Mouse (Mus musculus): ENCODE results near the gene Creld2.

The Creld2 gene

GRCm38 (mm10) chr15:88854969-88855830, 35.8 kb downstream of the Creld2 start:
- DNase-seq, result no peak

GRCm38 (mm10) chr15:88855896-88856417, 36.5 kb downstream of the Creld2 start:
- no peak for DNase-seq

DNA sequence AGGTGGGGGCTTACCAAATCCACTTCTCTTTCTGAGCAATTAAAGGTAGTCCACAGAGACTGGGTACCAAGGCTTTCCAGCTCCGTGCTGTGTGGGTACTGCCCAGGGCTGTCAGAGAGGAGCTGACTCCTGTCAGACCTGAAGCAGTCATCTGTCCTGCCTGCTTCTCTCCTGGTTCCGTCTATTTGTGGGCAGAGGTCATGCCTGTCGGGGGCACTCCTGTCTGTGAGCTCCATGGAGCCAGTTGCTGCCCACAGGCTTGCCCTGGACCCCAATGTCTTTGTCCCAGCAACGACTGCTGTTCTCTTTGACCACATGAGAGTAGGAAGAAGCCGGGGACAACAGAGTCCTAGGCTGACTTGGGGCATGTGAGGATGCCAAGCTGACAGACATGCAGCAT, 37.2 kb downstream of the Creld2 start:
- no peak for DNase-seq

- DNase-seq, result no peak
Observed at GRCm38 (mm10) chr15:88857361-88857760, 37.9 kb downstream of the Creld2 start.

- peak; percentile 84 for DNase-seq
Observed at GRCm38 (mm10) chr15:88858141-88858541, 38.7 kb downstream of the Creld2 start.

DNA sequence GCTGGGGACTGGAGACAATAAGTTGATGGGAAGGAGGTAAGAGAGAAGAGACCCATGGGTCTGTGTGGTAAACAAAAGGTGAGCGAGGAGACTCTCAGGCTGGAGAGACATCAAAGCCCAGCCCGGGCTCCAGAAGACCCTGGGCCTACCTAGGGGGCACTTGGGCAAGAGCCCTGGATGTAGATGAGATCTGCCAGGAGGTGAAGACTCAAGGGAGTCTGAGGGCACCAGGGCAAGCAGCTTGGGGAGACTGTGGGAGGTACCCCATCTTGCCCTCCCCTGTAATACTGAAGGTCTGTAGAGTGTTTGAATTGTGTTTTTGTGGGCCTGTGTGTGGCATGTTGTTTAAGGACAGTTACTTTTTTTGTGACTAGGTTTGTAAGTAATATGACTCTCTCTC, 39.3 kb downstream of the Creld2 start:
- no peak for DNase-seq

DNA sequence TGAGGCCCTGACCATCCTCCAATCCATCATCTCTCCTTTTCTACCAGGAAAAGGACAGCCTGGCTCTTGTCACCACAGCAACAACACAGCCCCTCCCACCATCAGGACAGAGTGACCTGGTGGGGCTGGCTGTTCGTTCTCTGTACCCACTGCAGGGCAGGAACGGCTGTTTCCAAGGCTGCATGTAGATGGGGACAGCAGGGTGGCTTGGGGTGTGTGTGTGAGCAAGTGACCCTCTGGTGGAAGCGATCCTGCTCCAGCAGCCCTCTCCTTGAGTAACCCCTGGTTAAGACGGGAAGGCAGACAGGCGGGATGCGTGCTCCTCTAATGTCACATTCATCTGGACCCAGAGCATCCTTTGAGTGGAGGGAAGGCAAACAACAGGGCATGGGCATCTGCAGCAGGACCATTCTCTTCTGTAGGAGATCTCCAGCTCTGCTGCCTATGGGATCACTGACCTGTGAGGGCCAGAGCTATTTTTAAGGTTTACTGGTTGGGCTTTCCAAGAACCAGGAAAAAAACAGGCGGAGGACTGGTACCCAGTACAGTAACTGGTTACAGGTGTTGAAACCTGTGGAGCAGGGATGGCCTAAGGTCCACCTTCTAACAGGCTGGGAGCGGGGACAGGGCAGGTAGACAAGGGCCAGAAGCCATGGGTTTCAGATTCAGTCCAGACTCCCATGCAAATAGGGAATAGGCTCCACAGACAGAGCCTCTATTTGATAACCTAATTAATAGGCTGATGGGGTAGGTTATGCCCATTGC, 39.9 kb downstream of the Creld2 start:
- no peak for DNase-seq

GRCm38 (mm10) chr15:88860781-88861180, 41.3 kb downstream of the Creld2 start:
- DNase-seq, result peak; percentile 71

- DNase-seq, result peak; percentile 98
Observed at GRCm38 (mm10) chr15:88861772-88862622, 42.6 kb downstream of the Creld2 start, which contains the start of gene Pim3. Pim3 (plus strand) TSS chr15:88862186.

DNA sequence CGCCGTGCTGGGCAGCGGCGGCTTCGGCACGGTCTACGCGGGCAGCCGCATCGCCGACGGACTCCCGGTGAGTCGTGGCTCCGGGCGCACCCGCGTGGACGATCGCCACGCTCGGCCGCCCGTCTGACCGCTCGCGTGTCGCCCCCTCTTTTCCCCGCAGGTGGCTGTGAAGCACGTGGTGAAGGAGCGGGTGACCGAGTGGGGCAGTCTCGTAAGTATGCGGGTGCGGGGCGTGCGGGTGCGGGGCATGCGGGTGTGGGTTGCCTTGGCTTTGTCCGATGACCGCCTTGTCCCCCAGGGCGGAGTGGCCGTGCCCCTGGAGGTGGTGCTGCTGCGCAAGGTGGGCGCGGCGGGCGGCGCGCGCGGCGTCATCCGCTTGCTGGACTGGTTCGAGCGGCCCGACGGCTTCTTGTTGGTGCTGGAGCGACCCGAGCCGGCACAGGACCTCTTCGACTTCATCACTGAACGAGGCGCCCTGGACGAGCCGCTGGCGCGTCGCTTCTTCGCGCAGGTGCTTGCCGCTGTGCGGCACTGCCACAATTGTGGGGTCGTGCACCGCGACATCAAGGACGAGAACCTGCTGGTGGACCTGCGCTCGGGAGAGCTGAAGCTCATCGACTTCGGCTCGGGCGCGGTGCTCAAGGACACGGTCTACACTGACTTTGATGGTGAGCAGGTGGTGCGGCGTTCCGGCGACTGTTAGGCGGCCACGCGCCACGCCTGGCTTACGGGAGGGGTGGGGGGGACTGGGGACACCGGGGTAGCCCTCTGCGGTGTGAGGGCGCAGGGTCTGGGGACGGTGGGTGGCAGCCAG, 43.6 kb downstream of the Creld2 start:
- peak; percentile 79 for DNase-seq

GRCm38 (mm10) chr15:88863695-88864231, 44.3 kb downstream of the Creld2 start:
- DNase-seq, result peak; percentile 91

DNA sequence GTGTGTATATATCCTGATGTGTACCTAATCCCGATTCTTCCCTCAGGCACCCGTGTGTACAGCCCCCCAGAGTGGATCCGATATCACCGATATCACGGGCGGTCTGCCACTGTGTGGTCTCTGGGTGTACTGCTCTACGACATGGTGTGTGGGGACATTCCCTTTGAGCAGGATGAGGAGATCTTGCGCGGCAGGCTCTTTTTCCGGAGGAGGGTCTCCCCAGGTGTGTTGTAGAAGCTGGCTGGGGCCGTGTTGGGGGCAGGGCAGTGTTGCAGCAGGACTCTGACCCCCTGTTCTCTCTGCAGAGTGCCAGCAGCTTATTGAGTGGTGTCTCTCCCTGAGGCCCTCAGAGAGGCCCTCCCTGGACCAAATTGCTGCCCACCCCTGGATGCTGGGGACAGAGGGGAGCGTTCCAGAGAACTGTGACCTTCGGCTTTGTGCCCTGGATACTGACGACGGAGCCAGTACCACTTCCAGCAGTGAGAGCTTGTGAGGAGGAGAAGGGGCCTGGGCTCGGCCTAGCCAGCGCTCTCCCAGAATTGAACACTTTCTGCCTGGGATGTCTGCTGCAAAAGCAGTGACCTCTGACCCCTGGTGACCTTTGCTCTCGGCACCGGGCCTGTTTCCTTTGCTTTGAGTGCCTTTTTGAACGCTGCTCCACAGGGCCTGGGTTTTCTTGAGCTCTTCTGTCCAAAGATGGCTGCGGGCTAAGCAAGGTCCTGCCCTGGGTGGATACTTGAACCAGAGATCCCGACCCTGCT, 45.0 kb downstream of the Creld2 start:
- peak; percentile 79 for DNase-seq

DNA sequence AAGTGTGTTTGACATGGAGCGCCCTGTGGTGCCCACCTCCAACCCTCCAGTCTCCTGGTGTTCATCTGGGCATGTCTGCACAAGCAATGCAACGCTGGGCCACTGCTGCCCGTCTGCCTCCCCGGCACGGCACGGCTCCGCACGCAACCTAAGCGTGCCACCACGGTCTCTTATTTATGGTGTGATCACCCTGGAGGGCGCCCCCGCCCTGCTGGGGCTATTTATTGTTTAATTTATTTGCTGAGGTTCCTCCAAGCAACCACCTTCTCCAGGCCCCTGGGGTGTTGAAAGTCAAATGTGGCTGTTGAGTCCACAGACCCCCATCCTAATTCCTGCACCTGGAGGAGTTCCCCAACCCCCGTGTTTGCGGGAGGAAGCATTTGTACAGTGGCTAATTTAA, 45.6 kb downstream of the Creld2 start:
- no peak for DNase-seq

- peak; percentile 49 for DNase-seq
Observed at GRCm38 (mm10) chr15:88865888-88866695, 46.6 kb downstream of the Creld2 start.

DNA sequence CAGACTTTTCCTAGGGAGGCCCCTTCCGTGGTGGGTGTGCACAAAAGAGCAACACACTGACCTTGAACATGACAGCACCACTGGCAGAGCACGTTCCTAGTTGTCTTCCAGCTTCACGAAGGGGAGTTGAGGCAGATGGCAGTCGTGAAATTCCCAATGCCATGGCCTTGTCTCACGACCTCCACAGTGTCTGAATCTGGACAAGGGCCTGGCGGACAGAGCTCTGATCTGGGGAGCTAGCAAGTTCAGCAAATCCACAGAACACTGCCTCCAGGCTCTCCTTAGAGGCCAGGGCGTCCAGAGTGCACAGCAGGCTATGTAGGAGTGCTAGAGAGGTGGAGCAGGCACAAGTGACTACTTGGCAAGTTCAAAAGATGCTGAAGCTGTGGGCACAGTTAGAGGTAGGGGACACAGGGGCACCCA, 47.5 kb downstream of the Creld2 start:
- DNase-seq, result no peak

GRCm38 (mm10) chr15:88867368-88868023, 48.0 kb downstream of the Creld2 start:
- peak; percentile 55 for DNase-seq

DNA sequence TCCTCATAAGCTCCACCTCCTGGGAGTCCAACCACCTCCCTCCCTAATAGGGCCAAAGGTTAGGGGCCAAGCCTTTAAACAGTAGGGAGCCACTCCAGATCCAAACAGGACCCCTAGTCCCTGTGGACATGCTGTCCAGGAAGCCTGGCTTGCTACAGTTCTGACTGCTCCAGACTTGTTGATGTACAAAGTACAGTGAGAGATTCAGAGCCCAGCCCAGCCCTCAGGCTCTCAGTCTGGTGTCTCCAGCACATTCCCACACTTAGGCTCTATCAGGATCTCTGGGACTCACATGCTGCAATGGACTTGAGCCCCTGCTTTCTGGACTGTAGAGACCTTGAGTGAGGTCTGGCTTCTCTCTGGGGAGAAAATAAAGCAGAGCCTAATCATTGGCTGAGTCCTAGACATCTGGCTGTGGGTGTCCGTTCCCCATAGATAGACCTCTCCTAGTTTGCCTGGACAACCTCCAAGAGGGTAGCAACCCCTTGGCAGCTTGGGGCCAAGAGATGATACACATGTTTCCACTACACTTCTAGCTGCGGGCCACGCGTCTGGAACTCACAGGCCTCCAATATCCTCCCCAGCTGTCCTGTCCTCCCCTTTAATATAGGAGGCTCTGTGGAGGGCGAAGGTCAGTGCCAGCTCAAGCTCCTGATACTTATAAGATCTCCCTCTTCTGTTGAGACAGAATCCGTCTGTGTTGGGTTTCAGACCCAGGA, 48.7 kb downstream of the Creld2 start:
- no peak for DNase-seq

- no peak for DNase-seq
Observed at GRCm38 (mm10) chr15:88870418-88871185, 51.2 kb downstream of the Creld2 start.
